Mouse (Mus musculus): ENCODE results near the gene Methig1.

DNA sequence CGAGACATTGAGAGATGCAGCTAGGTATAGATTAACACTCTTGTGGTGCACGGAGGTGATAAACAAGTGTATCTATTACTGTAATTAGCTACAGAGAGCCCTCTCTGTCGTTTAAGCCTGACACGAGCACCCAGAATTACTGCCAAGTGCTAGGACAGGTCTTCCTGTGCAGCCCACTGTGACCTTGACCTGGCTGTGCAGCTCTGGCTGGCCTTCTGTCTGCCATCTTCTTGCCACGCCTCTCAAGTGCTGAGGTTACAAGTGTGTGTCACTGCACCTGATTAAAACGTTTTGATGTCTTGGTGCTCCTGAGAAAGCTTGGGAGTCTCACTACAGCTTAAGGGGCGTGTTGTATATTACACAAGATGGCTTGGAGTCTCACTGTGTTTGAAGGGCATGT is 38.1 kb downstream of the Methig1 start:
- TF ChIP-seq CTCF (IDR thresholded peaks at IDR 0.05; ENCODE audit: borderline replicate concordance, insufficient read depth, low read depth, low read length) (no peak), POLR2A (IDR thresholded peaks at IDR 0.05; ENCODE audit: borderline replicate concordance, insufficient read depth, low read length) (no peak)

All from cerebellum, adult 2 months (tissue).